Mouse (Mus musculus) hindbrain, embryonic 11.5 days (tissue): ENCODE measurements at regions not wholly inside any gene's neighbourhood (a gene's known extent, or its start where the extent isn't known, plus 50 kb on each side); places are given as distances from the start of the nearest gene placed in this dataset.

Experiments
- ATAC-seq: fragments of 200-750 bp; cut with Nextera tagmentation; 2 replicates; pipeline ENCODE4 v1.8.0; 2017; ENCODE audit warnings: mild to moderate bottlenecking, moderate TSS enrichment, moderate library complexity; ENCODE audit not compliant: low FRiP score
- DNase-seq: peaks from one replicate; pipeline ENCODE4 v3.0.0-alpha.2; 2015; ENCODE audit warnings: low spot score
- H3K27ac ChIP-seq: fragments of 300-500 bp; sonication (generic); 2 replicates; pipeline ENCODE4 v1.5.1; 2014; ENCODE audit warnings: mild to moderate bottlenecking, low read depth, low read length
- H3K27me3 ChIP-seq: fragments of 300-500 bp; sonication (generic); 2 replicates; pipeline ENCODE4 v1.6.1; 2014; ENCODE audit warnings: mild to moderate bottlenecking, low read length, moderate library complexity, mixed read lengths; ENCODE audit not compliant: control insufficient read depth, insufficient read depth
- H3K36me3 ChIP-seq: fragments of 300-500 bp; sonication (generic); 2 replicates; pipeline ENCODE4 v1.6.1; 2014; ENCODE audit warnings: mild to moderate bottlenecking, low read length, moderate library complexity, mixed read lengths; ENCODE audit not compliant: control insufficient read depth, insufficient read depth
- H3K4me1 ChIP-seq: fragments of 300-500 bp; sonication (generic); replicated peaks from 2 replicates; pipeline ENCODE4 v1.6.1; 2014; ENCODE audit warnings: low read length, mixed read lengths; ENCODE audit not compliant: control insufficient read depth, insufficient read depth
- H3K4me2 ChIP-seq: fragments of 300-500 bp; sonication (generic); replicated peaks from 2 replicates; pipeline ENCODE4 v1.6.1; 2014; ENCODE audit warnings: mild to moderate bottlenecking, low read depth, low read length
- H3K4me3 ChIP-seq: fragments of 300-500 bp; sonication (generic); 2 replicates; pipeline ENCODE4 v1.5.1; 2014; ENCODE audit warnings: low read depth, low read length
- H3K9ac ChIP-seq: fragments of 300-500 bp; sonication (generic); 2 replicates; pipeline ENCODE4 v1.6.1; 2014; ENCODE audit warnings: low read depth, low read length
- H3K9me3 ChIP-seq: fragments of 300-500 bp; sonication (generic); 2 replicates; pipeline ENCODE4 v1.6.1; 2016; ENCODE audit warnings: low read length; ENCODE audit not compliant: control insufficient read depth
- WGBS: fragments of 180-500 bp; shearing (Covaris S2); extraction: QIAGEN DNeasy Blood & Tissue Kit; methylation state at CpG from one replicate; pipeline ENCODE4 v1.1.7; 2014; 5-methylcytosine and 5-hydroxymethylcytosine counted together

DNA sequence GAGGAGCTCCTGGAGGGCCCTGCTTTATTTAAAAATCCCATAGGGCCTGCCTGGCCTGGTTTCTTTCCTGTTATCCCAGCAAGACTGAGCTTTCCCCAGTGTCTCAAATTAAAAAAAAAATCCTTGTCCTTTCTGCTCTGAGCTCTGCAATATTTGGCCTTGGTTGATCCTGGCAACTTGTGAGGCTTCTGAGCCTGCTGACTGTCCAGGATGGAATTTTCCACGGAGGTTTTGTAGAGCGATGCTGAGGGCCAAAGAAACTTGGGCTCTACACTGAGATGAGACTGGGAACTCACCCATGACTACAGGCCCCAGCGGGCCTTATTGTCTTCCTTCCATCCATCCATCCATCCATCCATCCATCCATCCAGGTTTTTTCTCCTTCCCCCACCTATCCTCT lies 259.8 kb downstream of the Dhx35 start:
- Histone ChIP-seq H3K9ac (no peak overlapping the region), H3K4me1 (no peaks in the 10 kb centered on the region), H3K4me2 (no peak overlapping the region), H3K36me3 (no peaks in the 10 kb centered on the region), H3K27me3 (no peaks in the 10 kb centered on the region), H3K4me3 (no peak overlapping the region), H3K27ac (no peak overlapping the region), H3K9me3 (no peaks in the 10 kb centered on the region)
- ATAC-seq (no peak), DNase-seq (no peak)
- 88% methylated on average over 3 of the region's 3 CpGs for WGBS

GRCm38 (mm10) chr2:159055780-159056179 lies 261.2 kb downstream of the Dhx35 start:
- 56% methylated on average over 6 of the region's 6 CpGs for WGBS

DNA sequence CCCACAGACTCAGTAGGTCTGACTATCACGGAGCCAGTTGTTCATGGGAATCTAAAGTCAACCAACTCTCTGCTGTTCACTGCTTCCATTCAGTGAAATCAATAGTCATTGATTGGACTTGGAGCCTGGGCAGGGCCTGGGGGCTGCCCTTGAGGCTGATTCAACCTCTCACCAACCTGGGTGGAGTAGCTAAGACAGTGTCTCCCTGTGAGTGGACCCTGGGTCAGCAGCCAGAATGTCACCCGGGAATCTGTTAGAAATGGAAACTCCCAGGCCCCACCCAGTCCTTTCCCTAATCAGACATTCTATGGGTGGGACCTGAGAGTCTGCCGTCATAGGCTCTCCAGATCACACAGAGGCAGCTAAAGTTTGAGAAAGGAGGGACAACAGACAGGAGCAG lies 262.4 kb downstream of the Dhx35 start:
- no peak for ATAC-seq
- Histone ChIP-seq H3K4me1 (no peaks in the 10 kb centered on the region), H3K27me3 (no peaks in the 10 kb centered on the region), H3K9ac (no peak overlapping the region), H3K27ac (no peak overlapping the region), H3K9me3 (no peaks in the 10 kb centered on the region), H3K4me3 (no peak overlapping the region), H3K4me2 (no peak overlapping the region), H3K36me3 (no peaks in the 10 kb centered on the region)
- DNase-seq = no peak
- 83% methylated on average over 3 of the region's 3 CpGs for WGBS

More at GRCm38 (mm10) chr2:159055780-159056179, 261.2 kb downstream of the Dhx35 start:
- DNase-seq (no peak), ATAC-seq (no peak)
- Histone ChIP-seq H3K4me1 (no peaks in the 10 kb centered on the region), H3K27me3 (no peaks in the 10 kb centered on the region), H3K9ac (no peak overlapping the region), H3K9me3 (no peaks in the 10 kb centered on the region), H3K4me3 (no peak overlapping the region), H3K27ac (no peak overlapping the region), H3K4me2 (no peak overlapping the region), H3K36me3 (no peaks in the 10 kb centered on the region)

GRCm38 (mm10) chr2:159057506-159057905 lies 262.9 kb downstream of the Dhx35 start:
- no peak overlapping the region for H3K4me2 ChIP-seq
- no peaks in the 10 kb centered on the region for H3K9me3 ChIP-seq
- H3K27ac ChIP-seq = no peak overlapping the region
- 72% methylated on average over 4 of the region's 5 CpGs for WGBS
- no peak overlapping the region for H3K9ac ChIP-seq
- H3K4me1 ChIP-seq = no peaks in the 10 kb centered on the region
- H3K4me3 ChIP-seq = no peak overlapping the region
- no peaks in the 10 kb centered on the region for H3K27me3 ChIP-seq
- no peak for DNase-seq
- H3K36me3 ChIP-seq = no peaks in the 10 kb centered on the region
- ATAC-seq = no peak

- 86% methylated on average over 2 of the region's 2 CpGs for WGBS
- H3K36me3 ChIP-seq = no peaks in the 10 kb centered on the region
- H3K27me3 ChIP-seq = no peaks in the 10 kb centered on the region
- H3K9ac ChIP-seq = no peak overlapping the region
- ATAC-seq (no peak), DNase-seq (no peak)
- no peaks in the 10 kb centered on the region for H3K4me1 ChIP-seq
- no peaks in the 10 kb centered on the region for H3K9me3 ChIP-seq
- no peak overlapping the region for H3K4me3 ChIP-seq
- no peak overlapping the region for H3K4me2 ChIP-seq
- no peak overlapping the region for H3K27ac ChIP-seq
Observed at GRCm38 (mm10) chr2:159062266-159062665, 267.7 kb downstream of the Dhx35 start.

DNA sequence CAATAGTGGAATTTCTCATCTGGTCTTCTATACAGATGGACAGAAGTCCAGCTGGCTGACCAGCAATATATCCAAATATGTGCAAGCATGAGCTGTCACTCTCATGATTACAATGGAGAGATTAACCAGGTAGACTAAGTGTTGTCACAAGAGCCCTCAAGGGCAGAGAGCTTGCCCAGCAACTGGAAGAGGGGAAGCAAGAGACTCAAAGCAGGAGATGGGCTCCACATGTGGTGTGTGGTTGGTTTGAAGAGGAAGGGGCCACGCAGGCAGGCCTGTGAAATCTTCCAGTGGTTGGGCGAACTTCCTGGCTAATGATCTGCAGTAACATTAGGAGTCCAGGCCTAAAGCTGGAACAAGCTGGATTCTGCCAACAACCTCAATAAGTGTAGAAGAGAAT lies 268.1 kb downstream of the Dhx35 start:
- Histone ChIP-seq H3K4me1 (no peaks in the 10 kb centered on the region), H3K27me3 (no peaks in the 10 kb centered on the region), H3K4me2 (no peak overlapping the region), H3K36me3 (no peaks in the 10 kb centered on the region), H3K9ac (no peak overlapping the region), H3K4me3 (no peak overlapping the region), H3K9me3 (no peaks in the 10 kb centered on the region), H3K27ac (no peak overlapping the region)
- ATAC-seq = no peak
- WGBS = 90% methylated on average over 2 of the region's 2 CpGs
- DNase-seq = no peak

- no peaks in the 10 kb centered on the region for H3K27me3 ChIP-seq
- no peak overlapping the region for H3K27ac ChIP-seq
- H3K4me1 ChIP-seq = no peaks in the 10 kb centered on the region
- H3K4me2 ChIP-seq = no peak overlapping the region
- H3K36me3 ChIP-seq = no peaks in the 10 kb centered on the region
- WGBS = 62% methylated on average over 9 of the region's 9 CpGs
- no peak overlapping the region for H3K4me3 ChIP-seq
- ATAC-seq (no peak), DNase-seq (no peak)
- no peak overlapping the region for H3K9ac ChIP-seq
- H3K9me3 ChIP-seq = no peaks in the 10 kb centered on the region
Observed at GRCm38 (mm10) chr2:159064403-159064970, 269.9 kb downstream of the Dhx35 start.

DNA sequence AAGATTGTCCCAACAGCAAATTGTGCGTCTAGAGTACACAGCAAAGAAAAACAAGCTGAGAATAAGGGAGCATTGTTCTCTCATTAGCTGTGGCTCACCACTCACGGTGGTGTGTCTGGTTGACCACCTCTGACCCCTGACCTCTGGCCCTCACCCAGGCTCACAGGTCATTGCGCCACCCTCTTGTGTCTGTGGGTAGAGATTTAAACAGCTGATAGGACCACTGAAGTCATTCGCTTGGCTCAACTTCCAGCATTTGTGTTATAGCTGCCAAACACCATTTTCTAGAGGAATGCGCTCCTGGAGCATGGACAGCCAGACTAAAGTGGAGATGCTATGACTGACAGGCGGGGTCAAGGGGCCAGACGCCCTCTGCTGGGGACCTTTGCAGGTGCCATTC lies 272.9 kb downstream of the Dhx35 start:
- no peaks in the 10 kb centered on the region for H3K4me1 ChIP-seq
- DNase-seq (no peak), ATAC-seq (no peak)
- H3K4me3 ChIP-seq = no peak overlapping the region
- no peak overlapping the region for H3K9ac ChIP-seq
- H3K9me3 ChIP-seq = no peaks in the 10 kb centered on the region
- peaks cover 3% of the 10 kb centered on the region; the same call in 1 of the 2 replicates for H3K27me3 ChIP-seq
- H3K36me3 ChIP-seq = no peaks in the 10 kb centered on the region
- 38% methylated on average over 7 of the region's 7 CpGs for WGBS
- H3K27ac ChIP-seq = no peak overlapping the region
- no peak overlapping the region for H3K4me2 ChIP-seq

DNA sequence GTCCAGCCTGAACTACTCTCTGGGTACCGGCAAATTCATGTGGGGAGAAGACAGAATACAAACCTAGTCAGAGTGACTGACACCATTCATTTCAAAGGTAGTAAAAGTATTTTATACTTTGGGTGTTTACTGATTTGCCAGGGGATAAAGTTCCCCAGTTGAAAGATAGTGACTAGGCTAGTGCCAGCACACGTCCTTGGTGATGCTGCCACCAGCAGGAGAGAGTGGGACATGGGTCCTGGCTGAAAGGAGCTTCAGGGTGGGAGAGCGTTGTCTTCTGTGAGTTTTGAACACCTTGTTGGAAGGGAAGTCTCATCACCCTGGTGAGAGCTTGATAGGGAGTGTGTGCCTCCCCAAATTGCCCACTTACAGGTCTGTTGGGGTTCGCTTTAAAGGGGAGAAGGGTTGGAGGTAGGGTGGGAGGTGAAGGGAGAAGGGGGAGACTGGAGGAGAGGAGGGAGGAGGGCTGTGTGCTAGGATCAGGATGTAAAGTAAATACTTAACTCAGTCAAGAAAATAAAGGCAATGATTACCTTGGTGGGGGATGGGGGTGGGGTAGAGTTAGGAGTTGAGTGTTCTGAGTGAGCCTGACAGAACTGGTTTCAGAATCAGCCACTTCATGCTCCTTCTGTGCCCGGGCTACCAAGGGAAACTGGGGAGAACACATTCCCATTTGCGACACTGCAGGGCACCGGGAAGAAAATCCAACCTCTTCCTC lies 273.9 kb downstream of the Dhx35 start:
- Histone ChIP-seq H3K27ac (no peak overlapping the region), H3K9ac (no peak overlapping the region), H3K36me3 (no peaks in the 10 kb centered on the region), H3K4me2 (no peak overlapping the region), H3K4me1 (no peaks in the 10 kb centered on the region), H3K4me3 (no peak overlapping the region), H3K27me3 (peaks cover 3% of the 10 kb centered on the region; the same call in 1 of the 2 replicates), H3K9me3 (no peaks in the 10 kb centered on the region)
- DNase-seq (no peak), ATAC-seq (no peak)
- 47% methylated on average over 7 of the region's 7 CpGs for WGBS
